Mouse (Mus musculus): ENCODE data around the gene Tsc1. TPM values are rescaled to one million over a fixed set of nuclear protein-coding genes. Genes with fewer than 3 reads are reported as not detected.

Gene Tsc1
- polyA plus RNA-seq, 1 experiment from 2014 or later, result 32.9 TPM

- H3K27me3 ChIP-seq (ENCODE audit: control insufficient read depth, insufficient read depth, low read length), result 0 out of 2 replicates have a peak, but pooled peaks cover 8% of the 10 kb centered on the region
Observed at GRCm38 (mm10) chr2:28621111-28621510, 19.9 kb upstream of the Tsc1 start.

GRCm38 (mm10) chr2:28621664-28622171 is 19.3 kb upstream of the Tsc1 start, which contains the start of gene Gfi1b:
Gene Gfi1b, minus strand, starts transcription at chr2:28621982.
- 7% methylated on average over 16 of the region's 16 CpGs for WGBS
- Histone ChIP-seq H3K27me3 (ENCODE audit: control insufficient read depth, insufficient read depth, low read length) (0 out of 2 replicates have a peak, but pooled peaks cover 8% of the 10 kb centered on the region), H3K27ac (replicated peaks; ENCODE audit: low read depth, low read length) (no peak within 1 kb of the TSS), H3K9ac (replicated peaks; ENCODE audit: low read length) (0 out of 2 replicates have a peak within 1 kb of the TSS, but pooled peaks have one; percentile 16), H3K36me3 (ENCODE audit: control insufficient read depth, insufficient read depth, low read length) (no peaks in the 10 kb centered on the region), H3K4me3 (replicated peaks; ENCODE audit: low read depth, low read length) (no peak within 1 kb of the TSS), H3K4me1 (ENCODE audit: control insufficient read depth, insufficient read depth, low read length) (no peaks in the 10 kb centered on the region), H3K9me3 (ENCODE audit: control insufficient read depth, low read length) (no peaks in the 10 kb centered on the region), H3K4me2 (ENCODE audit: low read length) (no peak within 1 kb of the TSS)
- no peak for ATAC-seq (ENCODE audit: low FRiP score, low TSS enrichment)
- DNase-seq, result no peak

More at GRCm38 (mm10) chr2:28621111-28621510, 19.9 kb upstream of the Tsc1 start:
- H3K4me2 ChIP-seq (ENCODE audit: low read length), result no peak overlapping the region
- no peak overlapping the region for H3K4me3 ChIP-seq (replicated peaks; ENCODE audit: low read depth, low read length)
- DNase-seq (no peak), ATAC-seq (ENCODE audit: low FRiP score, low TSS enrichment) (no peak)
- no peak overlapping the region for H3K9ac ChIP-seq (replicated peaks; ENCODE audit: low read length)
- WGBS, result 30% methylated on average over 2 of the region's 2 CpGs
- no peaks in the 10 kb centered on the region for H3K9me3 ChIP-seq (ENCODE audit: control insufficient read depth, low read length)
- H3K36me3 ChIP-seq (ENCODE audit: control insufficient read depth, insufficient read depth, low read length), result no peaks in the 10 kb centered on the region
- no peak overlapping the region for H3K27ac ChIP-seq (replicated peaks; ENCODE audit: low read depth, low read length)
- H3K4me1 ChIP-seq (ENCODE audit: control insufficient read depth, insufficient read depth, low read length), result no peaks in the 10 kb centered on the region

- H3K27ac ChIP-seq (replicated peaks; ENCODE audit: low read depth, low read length), result no peak overlapping the region
- H3K36me3 ChIP-seq (ENCODE audit: control insufficient read depth, insufficient read depth, low read length), result no peaks in the 10 kb centered on the region
- no peak overlapping the region for H3K4me3 ChIP-seq (replicated peaks; ENCODE audit: low read depth, low read length)
- no peak for ATAC-seq (ENCODE audit: low FRiP score, low TSS enrichment)
- no peaks in the 10 kb centered on the region for H3K9me3 ChIP-seq (ENCODE audit: control insufficient read depth, low read length)
- 0 out of 2 replicates have a peak, but pooled peaks cover 8% of the 10 kb centered on the region for H3K27me3 ChIP-seq (ENCODE audit: control insufficient read depth, insufficient read depth, low read length)
- peak; percentile 72 for DNase-seq
- H3K4me2 ChIP-seq (ENCODE audit: low read length), result no peak overlapping the region
- H3K4me1 ChIP-seq (ENCODE audit: control insufficient read depth, insufficient read depth, low read length), result no peaks in the 10 kb centered on the region
- WGBS, result 20% methylated on average over 10 of the region's 10 CpGs
- no peak overlapping the region for H3K9ac ChIP-seq (replicated peaks; ENCODE audit: low read length)
Observed at GRCm38 (mm10) chr2:28622521-28623124, 18.4 kb upstream of the Tsc1 start.

- WGBS, result 94% methylated on average over 3 of the region's 3 CpGs
- Histone ChIP-seq H3K4me3 (replicated peaks; ENCODE audit: low read depth, low read length) (no peak overlapping the region), H3K27me3 (ENCODE audit: control insufficient read depth, insufficient read depth, low read length) (0 out of 2 replicates have a peak, but pooled peaks cover 8% of the 10 kb centered on the region), H3K4me2 (ENCODE audit: low read length) (no peak overlapping the region), H3K36me3 (ENCODE audit: control insufficient read depth, insufficient read depth, low read length) (no peaks in the 10 kb centered on the region), H3K4me1 (ENCODE audit: control insufficient read depth, insufficient read depth, low read length) (no peaks in the 10 kb centered on the region), H3K27ac (replicated peaks; ENCODE audit: low read depth, low read length) (no peak overlapping the region), H3K9ac (replicated peaks; ENCODE audit: low read length) (no peak overlapping the region), H3K9me3 (ENCODE audit: control insufficient read depth, low read length) (no peaks in the 10 kb centered on the region)
- ATAC-seq (ENCODE audit: low FRiP score, low TSS enrichment) (no peak), DNase-seq (no peak)
Observed at GRCm38 (mm10) chr2:28624870-28625269, 16.2 kb upstream of the Tsc1 start.

GRCm38 (mm10) chr2:28626038-28626437 is 15.0 kb upstream of the Tsc1 start:
- H3K4me1 ChIP-seq (ENCODE audit: control insufficient read depth, insufficient read depth, low read length), result no peaks in the 10 kb centered on the region
- 77% methylated on average over 3 of the region's 3 CpGs for WGBS

GRCm38 (mm10) chr2:28628053-28628452 is 13.0 kb upstream of the Tsc1 start:
- Histone ChIP-seq H3K4me2 (ENCODE audit: low read length) (no peak overlapping the region), H3K4me1 (ENCODE audit: control insufficient read depth, insufficient read depth, low read length) (no peaks in the 10 kb centered on the region), H3K9ac (replicated peaks; ENCODE audit: low read length) (no peak overlapping the region), H3K9me3 (ENCODE audit: control insufficient read depth, low read length) (no peaks in the 10 kb centered on the region), H3K36me3 (ENCODE audit: control insufficient read depth, insufficient read depth, low read length) (no peaks in the 10 kb centered on the region), H3K27me3 (ENCODE audit: control insufficient read depth, insufficient read depth, low read length) (no peaks in the 10 kb centered on the region), H3K4me3 (replicated peaks; ENCODE audit: low read depth, low read length) (no peak overlapping the region), H3K27ac (replicated peaks; ENCODE audit: low read depth, low read length) (no peak overlapping the region)
- WGBS, result 56% methylated on average over 2 of the region's 2 CpGs
- DNase-seq (peak; percentile 28), ATAC-seq (ENCODE audit: low FRiP score, low TSS enrichment) (no peak)

More at GRCm38 (mm10) chr2:28626038-28626437, 15.0 kb upstream of the Tsc1 start:
- Histone ChIP-seq H3K36me3 (ENCODE audit: control insufficient read depth, insufficient read depth, low read length) (no peaks in the 10 kb centered on the region), H3K4me2 (ENCODE audit: low read length) (no peak overlapping the region), H3K9me3 (ENCODE audit: control insufficient read depth, low read length) (no peaks in the 10 kb centered on the region), H3K27me3 (ENCODE audit: control insufficient read depth, insufficient read depth, low read length) (0 out of 2 replicates have a peak, but pooled peaks cover 8% of the 10 kb centered on the region), H3K27ac (replicated peaks; ENCODE audit: low read depth, low read length) (no peak overlapping the region), H3K9ac (replicated peaks; ENCODE audit: low read length) (no peak overlapping the region), H3K4me3 (replicated peaks; ENCODE audit: low read depth, low read length) (no peak overlapping the region)
- ATAC-seq (ENCODE audit: low FRiP score, low TSS enrichment) (no peak), DNase-seq (no peak)

GRCm38 (mm10) chr2:28629911-28630381 is 11.1 kb upstream of the Tsc1 start:
- DNase-seq, result no peak
- no peaks in the 10 kb centered on the region for H3K36me3 ChIP-seq (ENCODE audit: control insufficient read depth, insufficient read depth, low read length)
- no peak overlapping the region for H3K4me3 ChIP-seq (replicated peaks; ENCODE audit: low read depth, low read length)
- H3K27ac ChIP-seq (replicated peaks; ENCODE audit: low read depth, low read length), result no peak overlapping the region
- H3K4me2 ChIP-seq (ENCODE audit: low read length), result no peak overlapping the region
- 47% methylated on average over 4 of the region's 4 CpGs for WGBS
- H3K9me3 ChIP-seq (ENCODE audit: control insufficient read depth, low read length), result no peaks in the 10 kb centered on the region
- no peaks in the 10 kb centered on the region for H3K4me1 ChIP-seq (ENCODE audit: control insufficient read depth, insufficient read depth, low read length)
- no peak overlapping the region for H3K9ac ChIP-seq (replicated peaks; ENCODE audit: low read length)
- H3K27me3 ChIP-seq (ENCODE audit: control insufficient read depth, insufficient read depth, low read length), result no peaks in the 10 kb centered on the region
- ATAC-seq (ENCODE audit: low FRiP score, low TSS enrichment), result no peak

GRCm38 (mm10) chr2:28632626-28633025 is 8.4 kb upstream of the Tsc1 start:
- no peak for ATAC-seq (ENCODE audit: low FRiP score, low TSS enrichment)
- no peaks in the 10 kb centered on the region for H3K27me3 ChIP-seq (ENCODE audit: control insufficient read depth, insufficient read depth, low read length)
- no peak overlapping the region for H3K27ac ChIP-seq (replicated peaks; ENCODE audit: low read depth, low read length)
- DNase-seq, result no peak
- no peaks in the 10 kb centered on the region for H3K4me1 ChIP-seq (ENCODE audit: control insufficient read depth, insufficient read depth, low read length)
- no peak overlapping the region for H3K4me3 ChIP-seq (replicated peaks; ENCODE audit: low read depth, low read length)
- WGBS, result 32% methylated on average over 1 of the region's 1 CpGs
- no peak overlapping the region for H3K9ac ChIP-seq (replicated peaks; ENCODE audit: low read length)
- no peaks in the 10 kb centered on the region for H3K9me3 ChIP-seq (ENCODE audit: control insufficient read depth, low read length)
- no peak overlapping the region for H3K4me2 ChIP-seq (ENCODE audit: low read length)
- H3K36me3 ChIP-seq (ENCODE audit: control insufficient read depth, insufficient read depth, low read length), result no peaks in the 10 kb centered on the region

GRCm38 (mm10) chr2:28633136-28633535 is 7.9 kb upstream of the Tsc1 start:
- DNase-seq (peak; percentile 7), ATAC-seq (ENCODE audit: low FRiP score, low TSS enrichment) (no peak)
- 68% methylated on average over 4 of the region's 4 CpGs for WGBS

More at GRCm38 (mm10) chr2:28633136-28633535, 7.9 kb upstream of the Tsc1 start:
- Histone ChIP-seq H3K4me1 (ENCODE audit: control insufficient read depth, insufficient read depth, low read length) (no peaks in the 10 kb centered on the region), H3K27ac (replicated peaks; ENCODE audit: low read depth, low read length) (no peak overlapping the region), H3K4me3 (replicated peaks; ENCODE audit: low read depth, low read length) (no peak overlapping the region), H3K4me2 (ENCODE audit: low read length) (no peak overlapping the region), H3K9me3 (ENCODE audit: control insufficient read depth, low read length) (no peaks in the 10 kb centered on the region), H3K36me3 (ENCODE audit: control insufficient read depth, insufficient read depth, low read length) (no peaks in the 10 kb centered on the region), H3K27me3 (ENCODE audit: control insufficient read depth, insufficient read depth, low read length) (no peaks in the 10 kb centered on the region), H3K9ac (replicated peaks; ENCODE audit: low read length) (no peak overlapping the region)

Data from midbrain, embryonic 14.5 days (tissue).